Comparison of ENCODE assay signal across 11 mouse cellular contexts in the genomic region with DNA sequence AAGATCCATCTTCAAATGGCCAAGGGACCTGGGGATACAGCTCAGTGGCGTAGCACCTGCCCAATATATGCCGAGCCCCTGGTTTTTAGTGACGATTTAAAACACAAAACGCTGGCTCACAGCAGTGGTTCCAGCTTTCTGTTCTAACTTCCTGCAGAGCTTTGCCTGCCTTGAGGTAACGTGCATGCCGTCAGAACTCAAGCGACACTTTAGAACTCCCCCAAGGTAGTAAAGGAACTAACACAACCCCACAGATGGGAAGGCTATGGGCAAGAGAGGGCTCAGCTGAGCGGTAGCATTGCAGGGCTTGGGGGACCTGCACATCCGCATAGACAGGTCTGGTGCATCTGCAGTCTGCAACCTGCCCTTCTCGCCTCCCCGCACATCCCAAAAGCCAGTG.
A peak's percentile ranks its signal among the peaks of the same experiment; 100 is the strongest.
DNase-seq lines count a peak whose midpoint lies in the region; ATAC-seq and TF ChIP-seq lines count a peak whose summit lies in the region.
"Had no signal": no experiment of that assay in that cellular context is flagged by ENCODE, and none has a peak within 500 bp of the region (broad histone marks: within the 10 kb centered on the region; RNA-seq: fewer than 3 reads in every experiment).

No protein-coding gene starts in this region.

- no peak for TF ChIP-seq EP300 in stomach, postnatal 0 days (optimal IDR thresholded peaks at IDR 0.05)

- DNase-seq in liver, embryonic 13.5 days = no peak
- DNase-seq in T-cell, adult 2 months (ENCODE audit: low spot score) = peak; percentile 52
- DNase-seq in induced T-regulatory cell, adult 2 months (ENCODE audit: low read depth) = peak; percentile 70
- DNase-seq in stomach, postnatal 0 days (ENCODE audit: low spot score) = no peak
- no peak for DNase-seq in gastrocnemius, adult 18-20 months (ENCODE audit: low spot score)
- no peak for DNase-seq in neural tube, embryonic 10.5 days (ENCODE audit: extremely low spot score, low spot score)
- DNase-seq: adrenal gland, postnatal 10 days; cerebellum, adult 2 months had no signal

- peak overlapping the region; percentile 9; the same call in 1 of the 2 replicates for H3K4me2 ChIP-seq in liver, embryonic 13.5 days
- no peak overlapping the region for H3K4me2 ChIP-seq in liver, embryonic 12.5 days
- peak overlapping the region; percentile 31 for H3K4me2 ChIP-seq in stomach, postnatal 0 days (replicated peaks; ENCODE audit: low read depth)
- H3K4me2 ChIP-seq: midbrain, embryonic 13.5 days had no signal

- 0 out of 2 replicates have a peak, but pooled peaks cover 7% of the 10 kb centered on the region for H3K4me1 ChIP-seq in liver, embryonic 13.5 days (replicated peaks)
- 0 out of 2 replicates have a peak, but pooled peaks cover 3% of the 10 kb centered on the region for H3K4me1 ChIP-seq in liver, embryonic 12.5 days
- no peaks in the 10 kb centered on the region; the same call in 1 of the 2 replicates for H3K4me1 ChIP-seq in stomach, postnatal 0 days (replicated peaks; ENCODE audit: control insufficient read depth, insufficient read depth)
- H3K4me1 ChIP-seq: hindbrain, embryonic 10.5 days; midbrain, embryonic 13.5 days had no signal

- no peak for TF ChIP-seq CTCF in stomach, postnatal 0 days (IDR thresholded peaks at IDR 0.05; ENCODE audit: low read depth)

- WGBS in liver, embryonic 13.5 days (ENCODE audit: insufficient replicate concordance) = 75% methylated on average over 11 of the region's 11 CpGs
- 77% methylated on average over 11 of the region's 11 CpGs for WGBS in liver, embryonic 12.5 days (ENCODE audit: insufficient replicate concordance)
- WGBS in stomach, postnatal 0 days = 61% methylated on average over 11 of the region's 11 CpGs

- no peak overlapping the region for H3K9ac ChIP-seq in liver, embryonic 13.5 days
- H3K9ac ChIP-seq in liver, embryonic 12.5 days = no peak overlapping the region
- no peak overlapping the region for H3K9ac ChIP-seq in stomach, postnatal 0 days (ENCODE audit: low read length)
- H3K9ac ChIP-seq: midbrain, embryonic 13.5 days had no signal

- no peaks in the 10 kb centered on the region for H3K27me3 ChIP-seq in liver, embryonic 13.5 days
- no peaks in the 10 kb centered on the region for H3K27me3 ChIP-seq in liver, embryonic 12.5 days (replicated peaks)
- H3K27me3 ChIP-seq in stomach, postnatal 0 days (ENCODE audit: control insufficient read depth, insufficient read depth, low read length) = no peaks in the 10 kb centered on the region
- H3K27me3 ChIP-seq: midbrain, embryonic 13.5 days had no signal

- H3K4me3 ChIP-seq in liver, embryonic 13.5 days (replicated peaks) = no peak overlapping the region
- H3K4me3 ChIP-seq in liver, embryonic 12.5 days = no peak overlapping the region
- H3K4me3 ChIP-seq in stomach, postnatal 0 days (ENCODE audit: low read depth, low read length) = peak overlapping the region; percentile 2; the same call in 1 of the 2 replicates
- H3K4me3 ChIP-seq: hindbrain, embryonic 10.5 days; midbrain, embryonic 13.5 days had no signal

- H3K27ac ChIP-seq in liver, embryonic 13.5 days = 0 out of 2 replicates have a peak overlapping the region, but pooled peaks have one; percentile 1
- H3K27ac ChIP-seq in liver, embryonic 12.5 days = no peak overlapping the region; the same call in 1 of the 2 replicates
- H3K27ac ChIP-seq in stomach, postnatal 0 days (replicated peaks) = peak overlapping the region; percentile 69
- H3K27ac ChIP-seq: hindbrain, embryonic 10.5 days; midbrain, embryonic 13.5 days had no signal

- H3K9me3 ChIP-seq in liver, embryonic 13.5 days (replicated peaks) = no peaks in the 10 kb centered on the region
- H3K9me3 ChIP-seq in liver, embryonic 12.5 days (replicated peaks) = 0 out of 2 replicates have a peak, but pooled peaks cover 3% of the 10 kb centered on the region
- no peaks in the 10 kb centered on the region for H3K9me3 ChIP-seq in stomach, postnatal 0 days (ENCODE audit: control insufficient read depth, low read length)
- H3K9me3 ChIP-seq: midbrain, embryonic 13.5 days had no signal

- peaks cover 7% of the 10 kb centered on the region; the same call in 1 of the 2 replicates for H3K36me3 ChIP-seq in liver, embryonic 13.5 days
- H3K36me3 ChIP-seq in liver, embryonic 12.5 days = 0 out of 2 replicates have a peak, but pooled peaks cover 10% of the 10 kb centered on the region
- H3K36me3 ChIP-seq in stomach, postnatal 0 days (ENCODE audit: control insufficient read depth, insufficient read depth, low read length) = no peaks in the 10 kb centered on the region
- H3K36me3 ChIP-seq: hindbrain, embryonic 10.5 days; midbrain, embryonic 13.5 days had no signal

- ATAC-seq in liver, embryonic 13.5 days (ENCODE audit: low read depth) = no peak
- no peak for ATAC-seq in liver, embryonic 12.5 days
- no peak for ATAC-seq in stomach, postnatal 0 days (ENCODE audit: low FRiP score, low TSS enrichment)
- ATAC-seq: midbrain, embryonic 13.5 days had no signal

Comparison
In these comparisons a context has a peak if more than half of its experiments do, and no peak if none do; other contexts are left out.
1. DNase-seq: peak in T-cell, adult 2 months (single experiment) and induced T-regulatory cell, adult 2 months (single experiment); none in liver, embryonic 13.5 days (single experiment), stomach, postnatal 0 days (single experiment), gastrocnemius, adult 18-20 months (single experiment) and neural tube, embryonic 10.5 days (single experiment).